Mouse (Mus musculus) activated CD4-positive, CD25-positive, alpha-beta regulatory T cell, adult 4 months (primary cell): ENCODE data around the gene Dhrs13. TPM values are rescaled to one million over a fixed set of nuclear protein-coding genes. Genes with fewer than 3 reads are reported as not detected.

Experiments
- polyA plus RNA-seq, 2 experiments: library from polyadenylated mRNA; unstranded; fragments of 100-300 nt; shearing (Covaris generic); gene quantifications; one replicate each; pipeline ENCODE4 v1.2.1; 2017

The Dhrs13 gene
- polyA plus RNA-seq, 2 experiments from 2014 or later, result 1.3 to 2.4 TPM

Other genes with a start within 250 kb of the Dhrs13 start
- gene Gm10277, start 244.5 kb upstream of the Dhrs13 start, polyA plus RNA-seq, result under 1 TPM; 0.20 to 0.57 TPM
- gene Pipox, start 138.2 kb upstream of the Dhrs13 start, polyA plus RNA-seq, result 1 to 10 TPM in 1 of 2 experiments, under 1 TPM in 1; 0.52 to 1.6 TPM
- gene Sez6, start 101.5 kb upstream of the Dhrs13 start, polyA plus RNA-seq, result under 1 TPM in 1 of 2 experiments, not detected in 1; 0.20 TPM
- 10 to 100 TPM; 24.8 to 27.2 TPM for gene Phf12, start 49.5 kb upstream of the Dhrs13 start, polyA plus RNA-seq
- 10 to 100 TPM; 23.2 to 28.6 TPM for gene Flot2, start 5.7 kb downstream of the Dhrs13 start, polyA plus RNA-seq
- gene Eral1, start 48.1 kb downstream of the Dhrs13 start, polyA plus RNA-seq, result 10 to 100 TPM; 36.3 to 40.0 TPM
- gene Fam222b, start 62.4 kb downstream of the Dhrs13 start, polyA plus RNA-seq, result 10 to 100 TPM; 12.0 to 15.8 TPM
- 1 to 10 TPM; 3.4 to 5.0 TPM for gene Traf4, start 133.3 kb downstream of the Dhrs13 start, polyA plus RNA-seq
- 10 to 100 TPM in 1 of 2 experiments, 1 to 10 TPM in 1; 9.4 to 13.2 TPM for gene Nek8, start 144.4 kb downstream of the Dhrs13 start, polyA plus RNA-seq
- gene Tlcd1, start 144.4 kb downstream of the Dhrs13 start, polyA plus RNA-seq, result 1 to 10 TPM; 2.3 to 4.3 TPM
- 1,000 to 10,000 TPM; 3,988 to 4,036 TPM for gene Rpl23a, start 151.3 kb downstream of the Dhrs13 start, polyA plus RNA-seq
- not detected for gene Rab34, start 156.2 kb downstream of the Dhrs13 start, polyA plus RNA-seq
- gene Proca1, start 161.1 kb downstream of the Dhrs13 start, polyA plus RNA-seq, result 1 to 10 TPM in 1 of 2 experiments, under 1 TPM in 1; 0.49 to 2.5 TPM
- 100 to 1,000 TPM; 102 to 108 TPM for gene Sdf2, start 213.5 kb downstream of the Dhrs13 start, polyA plus RNA-seq
- 10 to 100 TPM; 14.4 to 18.0 TPM for gene Supt6, start 213.7 kb downstream of the Dhrs13 start, polyA plus RNA-seq
- gene 2610507B11Rik, start 229.5 kb downstream of the Dhrs13 start, polyA plus RNA-seq, result 10 to 100 TPM; 21.1 to 38.7 TPM